In genomic region chr19:23062851-23063250, GRCm38 (mm10) we compare ENCODE assay signal across 19 mouse cellular contexts.
DNase-seq lines count a peak whose midpoint lies in the region; ATAC-seq and TF ChIP-seq lines count a peak whose summit lies in the region.
"Had no signal": no experiment of that assay in that cellular context is flagged by ENCODE, and none has a peak within 500 bp of the region (broad histone marks: within the 10 kb centered on the region; RNA-seq: fewer than 3 reads in every experiment).

No protein-coding gene starts in this region.

- H3K4me3 ChIP-seq in gastrocnemius, adult 2 months: no peak overlapping the region
- H3K4me3 ChIP-seq in kidney, adult 2 months (ENCODE audit: insufficient read depth, low read depth, low read length): no peak overlapping the region
- H3K4me3 ChIP-seq in hindbrain, postnatal 0 days (ENCODE audit: low read length): no peak overlapping the region
- H3K4me3 ChIP-seq: embryonic facial prominence, embryonic 13.5 days; forebrain, embryonic 12.5 days; heart, embryonic 10.5 days; hindbrain, embryonic 13.5 days had no signal

- intact Hi-C loops in gastrocnemius, adult 2 months (cut with DNase I): loop anchor here (2.0 kb wide), 1 partner anchor 22 kb away; no protein-coding TSS in a partner anchor

- no peak overlapping the region for H3K4me2 ChIP-seq in hindbrain, postnatal 0 days (ENCODE audit: low read depth, low read length)
- H3K4me2 ChIP-seq: embryonic facial prominence, embryonic 13.5 days; forebrain, embryonic 12.5 days; hindbrain, embryonic 13.5 days had no signal

- WGBS in kidney, adult 2 months: 70% methylated on average over 5 of the region's 5 CpGs
- WGBS in hindbrain, postnatal 0 days: 84% methylated on average over 5 of the region's 5 CpGs

- H3K36me3 ChIP-seq in kidney, adult 2 months (ENCODE audit: control insufficient read depth, insufficient read depth, low read length): no peaks in the 10 kb centered on the region; the same call in 1 of the 2 replicates
- H3K36me3 ChIP-seq in hindbrain, postnatal 0 days (ENCODE audit: insufficient read depth, low read length): no peaks in the 10 kb centered on the region
- H3K36me3 ChIP-seq: embryonic facial prominence, embryonic 13.5 days; forebrain, embryonic 12.5 days; heart, embryonic 10.5 days; hindbrain, embryonic 13.5 days had no signal

- H3K9me3 ChIP-seq in hindbrain, postnatal 0 days (ENCODE audit: low read length): no peaks in the 10 kb centered on the region
- H3K9me3 ChIP-seq: embryonic facial prominence, embryonic 13.5 days; forebrain, embryonic 12.5 days; heart, embryonic 10.5 days; hindbrain, embryonic 13.5 days had no signal

- H3K4me1 ChIP-seq in kidney, adult 2 months (ENCODE audit: control insufficient read depth, insufficient read depth, low read length): peaks cover 46% of the 10 kb centered on the region
- no peaks in the 10 kb centered on the region for H3K4me1 ChIP-seq in hindbrain, postnatal 0 days (ENCODE audit: insufficient read depth, low read length)

- no peaks in the 10 kb centered on the region for H3K27me3 ChIP-seq in kidney, adult 2 months (replicated peaks; ENCODE audit: control insufficient read depth, insufficient read depth, low read length)
- H3K27me3 ChIP-seq in hindbrain, postnatal 0 days (ENCODE audit: insufficient read depth, low read length): no peaks in the 10 kb centered on the region
- H3K27me3 ChIP-seq: embryonic facial prominence, embryonic 13.5 days; forebrain, embryonic 12.5 days; hindbrain, embryonic 13.5 days had no signal

- ATAC-seq in hindbrain, postnatal 0 days: no peak
- ATAC-seq: forebrain, embryonic 16.5 days had no signal

- TF ChIP-seq POLR2A in kidney, adult 2 months (IDR thresholded peaks at IDR 0.05; ENCODE audit: low read depth, low read length): no peak

- no peak for TF ChIP-seq CTCF in gastrocnemius, adult 2 months (IDR thresholded peaks at IDR 0.05)
- TF ChIP-seq CTCF in kidney, adult 2 months (conservative IDR thresholded peaks at IDR 0.05; ENCODE audit: insufficient read depth, insufficient read length, low read depth, low read length): no peak
- no peak for TF ChIP-seq CTCF in hindbrain, postnatal 0 days (IDR thresholded peaks at IDR 0.05; ENCODE audit: low read depth)

- H3K27ac ChIP-seq in gastrocnemius, adult 2 months: peak overlapping the region; percentile 81
- peak overlapping the region; percentile 67; the same call in 1 of the 2 replicates for H3K27ac ChIP-seq in kidney, adult 2 months (ENCODE audit: insufficient read depth, low read depth, low read length)
- no peak overlapping the region for H3K27ac ChIP-seq in hindbrain, postnatal 0 days
- H3K27ac ChIP-seq: embryonic facial prominence, embryonic 13.5 days; forebrain, embryonic 12.5 days; heart, embryonic 10.5 days; hindbrain, embryonic 13.5 days had no signal

- DNase-seq in gastrocnemius, adult 2 months: no peak
- no peak for DNase-seq in gastrocnemius, adult 8-10 months (ENCODE audit: low spot score in 2 of 2)
- peak; percentile 63 for DNase-seq in kidney, adult 2 months
- DNase-seq in kidney, postnatal 36 days: no peak
- peak; percentile 45 for DNase-seq in lung, postnatal 10 days
- peak; percentile 69 for DNase-seq in lung, postnatal 36 days
- no peak for DNase-seq in hindbrain, postnatal 0 days (ENCODE audit: low spot score)
- DNase-seq: adrenal gland, postnatal 14 days; cerebellum, adult 18-20 months; cerebellum, adult 9-11 months; cerebellum, postnatal 36 days; gastrocnemius, postnatal 36 days; heart, adult 11 months; heart, postnatal 10 days had no signal

- H3K9ac ChIP-seq in hindbrain, postnatal 0 days (replicated peaks; ENCODE audit: low read length): no peak overlapping the region
- H3K9ac ChIP-seq: embryonic facial prominence, embryonic 13.5 days; forebrain, embryonic 12.5 days; hindbrain, embryonic 13.5 days had no signal

Comparison
In these comparisons a context has a peak if more than half of its experiments do, and no peak if none do; other contexts are left out.
1. DNase-seq: peak in kidney, adult 2 months (single experiment), lung, postnatal 10 days (single experiment) and lung, postnatal 36 days (single experiment); none in gastrocnemius, adult 2 months (single experiment), gastrocnemius, adult 8-10 months (0 of 2), kidney, postnatal 36 days (0 of 2) and hindbrain, postnatal 0 days (single experiment).